Mouse (Mus musculus): ENCODE results near the gene Ung. TPM values are rescaled to one million over a fixed set of nuclear protein-coding genes. Genes with fewer than 3 reads are reported as not detected.
A peak's percentile ranks its signal among the peaks of the same experiment; 100 is the strongest.

Gene Ung
- polyA plus RNA-seq, 1 experiment from 2014 or later = 24.1 TPM

DNA sequence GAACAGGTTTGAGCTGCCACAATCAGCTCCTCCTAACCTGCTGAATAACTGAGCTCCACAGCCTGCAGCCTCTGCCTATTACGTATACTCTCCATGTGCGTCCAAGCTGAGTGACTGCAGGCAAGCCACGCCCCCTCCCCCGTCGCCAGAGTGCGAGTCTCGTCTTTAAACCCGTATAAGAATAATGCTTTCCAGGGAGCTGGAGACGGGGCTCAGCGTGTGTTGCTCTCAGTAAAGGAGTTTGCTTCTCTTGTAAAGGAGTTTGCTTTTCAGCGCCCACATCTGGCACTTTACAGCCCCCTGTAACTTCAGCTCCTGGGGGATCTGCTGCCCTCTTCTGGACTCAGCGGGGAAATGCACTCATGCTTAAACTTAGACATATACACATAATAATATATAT lies 23.3 kb downstream of the Ung start:
- H3K9ac ChIP-seq (replicated peaks; ENCODE audit: low read depth, low read length) = no peak overlapping the region
- 0 out of 2 replicates have a peak, but pooled peaks cover under 1% of the 10 kb centered on the region for H3K9me3 ChIP-seq (ENCODE audit: control insufficient read depth, low read depth, low read length)
- no peaks in the 10 kb centered on the region for H3K4me1 ChIP-seq (ENCODE audit: control insufficient read depth, insufficient read depth, low read length)
- H3K27ac ChIP-seq (ENCODE audit: low read length) = no peak overlapping the region
- ATAC-seq (ENCODE audit: insufficient number of reproducible peaks, insufficient read depth, low FRiP score, low read depth) = no peak
- 0 out of 2 replicates have a peak overlapping the region, but pooled peaks have one; percentile 20 for H3K4me2 ChIP-seq (replicated peaks; ENCODE audit: low read depth, low read length)
- no peaks in the 10 kb centered on the region for H3K36me3 ChIP-seq (ENCODE audit: control insufficient read depth, insufficient read depth, low read length)
- no peaks in the 10 kb centered on the region for H3K27me3 ChIP-seq (ENCODE audit: control insufficient read depth, insufficient read depth, low read length)
- peak overlapping the region; percentile 16; the same call in 1 of the 2 replicates for H3K4me3 ChIP-seq (ENCODE audit: low read depth, low read length)
- WGBS = 6% methylated on average over 12 of the region's 12 CpGs

DNA sequence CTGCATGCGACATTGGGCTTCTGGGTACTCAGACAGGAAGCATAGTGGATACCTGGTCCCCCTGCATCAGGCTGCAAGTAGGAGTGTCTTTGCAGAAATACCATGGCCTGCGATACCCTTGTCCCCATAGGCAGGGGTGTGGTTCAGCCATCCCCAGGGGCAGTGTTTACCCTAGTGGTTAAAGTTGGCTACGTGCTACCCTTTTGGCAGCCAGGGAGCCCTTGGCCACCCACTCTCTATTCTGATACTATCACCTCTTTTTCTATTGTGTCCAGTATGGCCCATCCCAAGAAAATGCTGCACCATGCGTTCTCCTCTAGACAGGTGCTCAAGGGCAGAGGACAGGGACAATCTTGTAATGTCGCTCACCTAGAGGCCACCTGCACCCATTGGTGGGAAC lies 24.6 kb downstream of the Ung start:
- 79% methylated on average over 5 of the region's 5 CpGs for WGBS
- Histone ChIP-seq H3K4me1 (ENCODE audit: control insufficient read depth, insufficient read depth, low read length) (no peaks in the 10 kb centered on the region), H3K27me3 (ENCODE audit: control insufficient read depth, insufficient read depth, low read length) (no peaks in the 10 kb centered on the region), H3K9ac (replicated peaks; ENCODE audit: low read depth, low read length) (no peak overlapping the region), H3K27ac (ENCODE audit: low read length) (no peak overlapping the region), H3K36me3 (ENCODE audit: control insufficient read depth, insufficient read depth, low read length) (no peaks in the 10 kb centered on the region), H3K4me3 (ENCODE audit: low read depth, low read length) (no peak overlapping the region), H3K9me3 (ENCODE audit: control insufficient read depth, low read depth, low read length) (no peaks in the 10 kb centered on the region), H3K4me2 (replicated peaks; ENCODE audit: low read depth, low read length) (no peak overlapping the region)
- ATAC-seq (ENCODE audit: insufficient number of reproducible peaks, insufficient read depth, low FRiP score, low read depth) = no peak

DNA sequence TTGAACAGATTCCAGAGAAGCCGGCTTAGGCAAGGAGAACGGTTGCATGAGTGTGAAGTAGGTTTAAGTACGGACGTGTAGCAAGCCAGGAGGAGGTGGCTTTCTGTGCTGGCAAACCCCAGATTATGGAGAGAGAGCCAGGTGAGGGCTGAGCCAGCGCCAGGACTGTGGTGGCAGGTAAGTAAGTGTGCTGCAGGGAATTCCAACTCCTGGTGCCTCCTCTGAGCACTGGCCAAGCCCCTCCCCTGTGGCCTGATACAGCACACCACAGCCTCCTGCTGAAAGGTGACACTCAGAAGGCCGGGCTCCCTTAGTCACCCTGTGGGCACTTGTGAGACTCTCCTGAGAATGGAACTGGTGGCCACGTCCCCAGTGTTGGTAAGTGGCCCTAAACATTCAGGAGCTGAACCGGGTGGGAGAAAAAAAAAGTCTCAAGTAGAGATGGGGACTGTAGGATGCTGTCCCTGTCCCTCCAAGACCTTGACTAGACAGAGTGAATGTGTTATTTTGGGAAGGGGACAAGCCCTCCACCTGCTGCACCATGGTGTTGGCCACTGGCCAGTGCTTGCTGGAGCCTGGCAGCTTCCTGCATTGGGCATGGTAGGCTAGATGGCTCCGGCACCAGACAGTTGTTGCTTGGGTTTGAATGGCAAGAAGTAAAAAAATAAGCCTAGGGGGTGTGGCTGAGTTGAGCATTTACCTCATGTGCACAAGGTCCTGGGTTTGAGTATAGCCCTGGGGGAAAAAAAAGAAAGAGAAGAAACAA lies 25.2 kb downstream of the Ung start:
- Histone ChIP-seq H3K27ac (ENCODE audit: low read length) (no peak overlapping the region), H3K4me3 (ENCODE audit: low read depth, low read length) (no peak overlapping the region)
- 54% methylated on average over 9 of the region's 9 CpGs for WGBS

DNA sequence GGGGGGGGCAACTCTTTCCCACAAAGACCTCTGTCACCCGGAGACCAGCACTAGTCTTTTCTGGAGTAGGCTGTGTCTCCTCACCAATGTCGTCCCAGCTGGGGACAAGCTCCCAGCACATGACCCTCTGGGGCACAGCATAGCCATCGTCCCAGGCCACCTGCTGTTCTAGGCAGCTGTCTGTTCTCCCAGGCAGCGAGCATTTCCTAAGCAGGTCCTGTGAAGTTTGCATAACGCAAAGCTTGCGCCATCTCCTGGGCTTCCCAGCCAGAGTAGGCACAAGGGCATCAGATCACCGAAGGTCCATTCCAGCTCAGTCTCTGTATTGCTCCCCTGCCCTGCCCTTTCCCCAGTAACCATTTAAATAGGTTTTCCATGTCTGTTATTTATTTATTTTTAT lies 27.1 kb downstream of the Ung start:
- Histone ChIP-seq H3K27me3 (ENCODE audit: control insufficient read depth, insufficient read depth, low read length) (no peaks in the 10 kb centered on the region), H3K4me1 (ENCODE audit: control insufficient read depth, insufficient read depth, low read length) (no peaks in the 10 kb centered on the region), H3K36me3 (ENCODE audit: control insufficient read depth, insufficient read depth, low read length) (no peaks in the 10 kb centered on the region), H3K4me2 (replicated peaks; ENCODE audit: low read depth, low read length) (no peak overlapping the region), H3K9me3 (ENCODE audit: control insufficient read depth, low read depth, low read length) (no peaks in the 10 kb centered on the region), H3K27ac (ENCODE audit: low read length) (no peak overlapping the region), H3K9ac (replicated peaks; ENCODE audit: low read depth, low read length) (no peak overlapping the region), H3K4me3 (ENCODE audit: low read depth, low read length) (no peak overlapping the region)
- 56% methylated on average over 7 of the region's 7 CpGs for WGBS
- no peak for ATAC-seq (ENCODE audit: insufficient number of reproducible peaks, insufficient read depth, low FRiP score, low read depth)

More for the DNA sequence above, 25.2 kb downstream of the Ung start:
- H3K36me3 ChIP-seq (ENCODE audit: control insufficient read depth, insufficient read depth, low read length) = no peaks in the 10 kb centered on the region
- H3K9me3 ChIP-seq (ENCODE audit: control insufficient read depth, low read depth, low read length) = no peaks in the 10 kb centered on the region
- no peak overlapping the region for H3K4me2 ChIP-seq (replicated peaks; ENCODE audit: low read depth, low read length)
- no peak overlapping the region for H3K9ac ChIP-seq (replicated peaks; ENCODE audit: low read depth, low read length)
- no peak for ATAC-seq (ENCODE audit: insufficient number of reproducible peaks, insufficient read depth, low FRiP score, low read depth)
- H3K27me3 ChIP-seq (ENCODE audit: control insufficient read depth, insufficient read depth, low read length) = no peaks in the 10 kb centered on the region
- H3K4me1 ChIP-seq (ENCODE audit: control insufficient read depth, insufficient read depth, low read length) = no peaks in the 10 kb centered on the region

DNA sequence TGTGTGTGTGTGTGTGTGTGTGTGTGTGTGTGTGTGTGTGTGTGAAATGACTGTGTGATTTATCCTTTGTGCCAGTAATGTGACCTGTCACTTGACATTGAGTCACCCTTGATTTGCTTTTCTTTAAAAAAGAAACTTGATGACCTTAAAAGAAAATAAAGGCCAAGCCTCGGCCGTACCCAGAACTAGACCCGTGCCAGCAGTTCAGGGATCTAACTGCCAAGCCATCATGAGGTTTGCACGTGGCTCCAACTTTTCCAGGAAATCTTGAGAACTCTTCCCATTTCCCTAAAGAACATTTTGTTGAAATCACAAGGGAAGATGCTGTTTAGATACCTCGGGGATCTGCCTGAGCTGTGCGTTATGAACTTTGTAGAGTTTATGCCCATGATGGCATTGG lies 31.2 kb downstream of the Ung start:
- WGBS = 76% methylated on average over 6 of the region's 6 CpGs
- ATAC-seq (ENCODE audit: insufficient number of reproducible peaks, insufficient read depth, low FRiP score, low read depth) = no peak
- H3K36me3 ChIP-seq (ENCODE audit: control insufficient read depth, insufficient read depth, low read length) = no peaks in the 10 kb centered on the region

DNA sequence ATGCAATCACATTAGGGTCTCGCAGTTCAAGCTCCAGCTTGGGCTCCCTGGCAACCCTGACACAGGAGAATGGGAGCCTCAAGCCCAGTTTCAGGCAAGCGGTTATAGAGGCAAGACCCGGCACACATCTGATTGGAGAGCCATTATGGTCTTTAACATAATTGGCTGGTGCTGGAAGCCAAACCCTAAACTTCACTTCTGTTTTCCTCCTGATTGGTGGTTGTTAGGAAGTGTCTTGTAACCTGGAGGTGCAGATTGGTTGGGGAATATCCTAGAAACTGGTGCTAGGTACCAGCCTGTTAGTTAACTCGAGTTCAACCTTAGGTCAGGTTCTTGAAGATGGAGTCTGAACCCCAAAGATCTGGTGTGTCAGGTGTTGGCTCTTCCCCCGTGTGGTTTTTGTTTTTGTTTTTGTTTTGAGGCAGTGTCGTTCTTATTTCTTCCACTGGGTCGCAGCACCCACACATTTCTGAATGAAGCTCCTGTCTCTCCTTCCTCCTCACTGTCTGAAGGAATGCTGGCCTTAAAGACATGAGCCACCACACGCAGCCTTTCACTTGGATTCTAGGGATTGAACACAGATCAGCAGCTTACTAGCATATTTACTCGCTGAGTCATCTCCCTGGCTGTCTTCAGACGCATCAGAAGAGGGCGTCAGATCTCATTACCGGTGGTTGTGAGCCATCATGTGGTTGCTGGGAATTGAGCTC lies 32.1 kb downstream of the Ung start:
- H3K4me2 ChIP-seq (replicated peaks; ENCODE audit: low read depth, low read length) = no peak overlapping the region
- 49% methylated on average over 12 of the region's 12 CpGs for WGBS
- no peaks in the 10 kb centered on the region for H3K9me3 ChIP-seq (ENCODE audit: control insufficient read depth, low read depth, low read length)
- H3K9ac ChIP-seq (replicated peaks; ENCODE audit: low read depth, low read length) = no peak overlapping the region
- H3K4me1 ChIP-seq (ENCODE audit: control insufficient read depth, insufficient read depth, low read length) = no peaks in the 10 kb centered on the region
- H3K4me3 ChIP-seq (ENCODE audit: low read depth, low read length) = no peak overlapping the region
- no peaks in the 10 kb centered on the region for H3K36me3 ChIP-seq (ENCODE audit: control insufficient read depth, insufficient read depth, low read length)
- H3K27ac ChIP-seq (ENCODE audit: low read length) = no peak overlapping the region
- ATAC-seq (ENCODE audit: insufficient number of reproducible peaks, insufficient read depth, low FRiP score, low read depth) = no peak
- no peaks in the 10 kb centered on the region for H3K27me3 ChIP-seq (ENCODE audit: control insufficient read depth, insufficient read depth, low read length)

More for the DNA sequence above, 31.2 kb downstream of the Ung start:
- H3K27ac ChIP-seq (ENCODE audit: low read length) = no peak overlapping the region
- no peak overlapping the region for H3K4me2 ChIP-seq (replicated peaks; ENCODE audit: low read depth, low read length)
- no peak overlapping the region for H3K9ac ChIP-seq (replicated peaks; ENCODE audit: low read depth, low read length)
- no peaks in the 10 kb centered on the region for H3K27me3 ChIP-seq (ENCODE audit: control insufficient read depth, insufficient read depth, low read length)
- H3K4me3 ChIP-seq (ENCODE audit: low read depth, low read length) = no peak overlapping the region
- no peaks in the 10 kb centered on the region for H3K9me3 ChIP-seq (ENCODE audit: control insufficient read depth, low read depth, low read length)
- H3K4me1 ChIP-seq (ENCODE audit: control insufficient read depth, insufficient read depth, low read length) = no peaks in the 10 kb centered on the region

DNA sequence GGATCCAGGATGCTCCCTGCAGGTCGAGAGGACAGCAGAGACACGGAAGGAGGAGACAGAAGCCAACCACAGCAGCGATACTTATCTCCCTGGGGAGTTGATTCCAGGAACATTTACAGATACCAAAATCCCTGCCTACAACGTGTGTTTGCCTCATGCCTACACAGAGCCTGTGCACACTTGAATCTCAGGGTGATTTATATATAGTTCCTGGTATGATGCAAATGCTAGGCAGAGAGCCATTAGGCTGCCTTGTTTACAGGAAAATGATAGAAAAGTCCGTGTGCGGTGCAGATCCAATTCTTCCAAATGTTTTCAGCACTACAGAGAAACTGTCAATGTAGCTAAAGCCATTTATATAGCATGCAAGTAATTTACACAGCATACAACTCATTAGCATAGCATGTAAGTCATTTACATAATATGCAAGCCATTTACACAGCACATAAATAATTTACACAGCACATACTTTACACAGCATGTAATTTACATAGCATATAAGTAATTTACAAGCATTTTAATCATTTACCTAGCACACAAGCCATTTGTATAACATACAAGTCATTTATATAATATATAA lies 33.0 kb downstream of the Ung start:
- Histone ChIP-seq H3K9ac (replicated peaks; ENCODE audit: low read depth, low read length) (no peak overlapping the region), H3K4me3 (ENCODE audit: low read depth, low read length) (no peak overlapping the region), H3K4me2 (replicated peaks; ENCODE audit: low read depth, low read length) (no peak overlapping the region), H3K9me3 (ENCODE audit: control insufficient read depth, low read depth, low read length) (no peaks in the 10 kb centered on the region), H3K4me1 (ENCODE audit: control insufficient read depth, insufficient read depth, low read length) (no peaks in the 10 kb centered on the region), H3K27ac (ENCODE audit: low read length) (no peak overlapping the region), H3K27me3 (ENCODE audit: control insufficient read depth, insufficient read depth, low read length) (no peaks in the 10 kb centered on the region), H3K36me3 (ENCODE audit: control insufficient read depth, insufficient read depth, low read length) (no peaks in the 10 kb centered on the region)
- no peak for ATAC-seq (ENCODE audit: insufficient number of reproducible peaks, insufficient read depth, low FRiP score, low read depth)
- 60% methylated on average over 6 of the region's 6 CpGs for WGBS

DNA sequence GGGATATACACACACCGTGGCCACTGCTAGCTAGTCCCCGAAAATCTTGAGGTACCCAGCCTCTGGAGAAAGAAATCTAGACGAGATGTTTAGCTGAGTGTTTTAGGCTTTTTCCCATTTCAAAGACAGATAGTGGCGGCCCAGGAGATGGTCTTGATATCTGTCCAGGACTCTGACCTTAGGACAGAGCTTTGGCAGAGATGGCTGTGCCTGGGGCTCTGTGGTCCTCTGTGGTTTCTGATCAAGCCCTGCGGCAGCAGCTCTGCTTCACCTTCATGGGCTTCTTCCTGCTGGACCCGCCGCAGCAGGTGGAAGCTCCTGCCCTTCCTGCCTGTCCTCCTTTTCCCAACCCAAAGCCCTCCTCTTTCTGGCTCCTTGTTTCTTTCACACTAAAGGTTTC lies 40.2 kb downstream of the Ung start:
- no peaks in the 10 kb centered on the region for H3K27me3 ChIP-seq (ENCODE audit: control insufficient read depth, insufficient read depth, low read length)
- no peak overlapping the region for H3K4me3 ChIP-seq (ENCODE audit: low read depth, low read length)
- H3K36me3 ChIP-seq (ENCODE audit: control insufficient read depth, insufficient read depth, low read length) = no peaks in the 10 kb centered on the region
- H3K4me1 ChIP-seq (ENCODE audit: control insufficient read depth, insufficient read depth, low read length) = no peaks in the 10 kb centered on the region
- H3K9ac ChIP-seq (replicated peaks; ENCODE audit: low read depth, low read length) = no peak overlapping the region
- H3K27ac ChIP-seq (ENCODE audit: low read length) = no peak overlapping the region
- no peaks in the 10 kb centered on the region for H3K9me3 ChIP-seq (ENCODE audit: control insufficient read depth, low read depth, low read length)
- no peak overlapping the region for H3K4me2 ChIP-seq (replicated peaks; ENCODE audit: low read depth, low read length)
- 81% methylated on average over 7 of the region's 7 CpGs for whole genome bisulfite sequencing
- ATAC-seq (ENCODE audit: insufficient number of reproducible peaks, insufficient read depth, low FRiP score, low read depth) = no peak

Data from stomach, embryonic 14.5 days (tissue).